Mouse (Mus musculus) embryo, embryonic 9.5 days (tissue): ENCODE data around the gene Pold4.

ENCODE experiments used
- DNase-seq: peaks from one replicate; pipeline ENCODE4 v3.0.0-alpha.2; 2017; ENCODE audit errors: extremely low spot score

The Pold4 gene

DNA sequence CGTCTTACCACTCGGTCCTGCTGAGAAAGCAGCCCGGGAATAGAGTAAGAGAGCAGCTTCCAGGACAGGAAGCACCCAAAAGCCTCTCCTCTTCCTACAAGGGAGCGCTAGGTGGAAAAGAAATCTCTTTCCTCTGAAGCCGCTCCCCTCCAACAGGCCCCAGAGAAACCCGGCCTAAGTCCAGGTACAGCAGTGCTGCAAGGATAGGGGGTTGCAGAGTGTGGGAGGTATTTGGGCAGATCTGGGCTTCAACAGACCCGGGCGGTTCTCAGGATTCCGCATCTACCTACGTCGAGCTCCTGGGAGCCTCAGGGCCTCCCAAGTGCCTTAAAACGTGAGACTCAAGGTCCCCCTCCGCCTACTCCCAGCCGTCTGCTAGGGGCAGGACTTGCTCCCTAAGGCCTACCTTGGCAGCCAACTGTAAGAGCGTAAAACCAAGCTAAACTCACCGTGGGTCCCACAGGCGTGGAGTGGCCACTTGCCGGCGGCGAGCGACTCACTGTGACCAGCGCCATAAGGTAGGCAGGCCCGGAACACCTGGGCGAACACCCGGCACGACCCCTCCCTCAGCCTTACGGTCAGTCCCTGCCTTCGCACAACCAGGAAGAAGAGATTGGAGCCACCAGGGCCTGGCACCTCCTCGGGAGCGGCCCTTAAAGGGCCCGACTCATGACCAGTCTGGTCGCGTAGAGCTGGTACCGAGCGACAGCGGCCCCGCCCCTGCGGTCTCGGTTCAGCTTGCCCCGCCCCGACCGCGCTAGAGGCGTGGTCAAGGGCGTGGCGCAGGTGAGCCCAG, 37.1 kb downstream of the Pold4 start, which contains the start of gene Ssh3:
Gene Ssh3 (minus strand): TSS at position 615 of the 796 bp plus-strand sequence.
- peak; percentile 53 for DNase-seq

DNA sequence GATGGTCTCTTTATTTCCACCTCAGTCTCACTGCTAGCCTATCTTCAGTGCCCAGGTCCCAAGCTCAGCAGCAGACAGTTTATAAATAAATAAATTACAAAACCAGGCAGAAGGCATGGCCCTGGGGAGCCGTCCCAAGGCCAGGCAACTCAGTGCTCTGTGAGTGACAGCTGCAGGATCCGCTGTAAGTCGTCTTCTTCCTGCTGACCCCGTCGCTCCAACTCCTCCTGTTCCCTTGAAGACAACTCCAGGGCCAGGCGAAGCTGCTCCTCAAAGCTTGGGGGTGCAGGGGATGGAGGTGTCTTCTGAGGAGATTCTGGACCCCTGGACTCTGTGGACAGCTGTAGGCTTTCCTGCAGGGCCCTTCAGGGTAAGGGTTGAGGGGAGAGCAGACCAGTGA, 38.5 kb downstream of the Pold4 start:
- DNase-seq: no peak

DNA sequence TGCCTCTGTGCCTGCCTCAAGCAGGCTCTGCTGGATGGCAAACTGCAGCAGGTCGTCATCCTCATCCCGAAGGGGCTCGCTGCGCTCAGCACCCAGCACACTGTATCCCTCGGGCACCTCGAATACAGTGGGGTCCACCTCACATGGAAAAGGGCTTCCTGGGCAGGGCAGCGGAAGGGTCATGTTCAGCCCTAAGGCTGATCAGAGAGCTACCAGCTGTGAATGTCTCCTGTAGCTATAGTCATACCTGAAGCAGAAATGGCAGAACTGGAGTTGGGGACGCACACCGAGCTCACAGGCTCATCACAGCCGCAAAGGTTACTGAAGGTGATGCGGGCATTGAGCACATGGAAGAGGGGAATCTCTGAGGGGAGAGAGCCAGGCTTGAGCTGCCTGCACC, 39.3 kb downstream of the Pold4 start:
- no peak for DNase-seq

DNA sequence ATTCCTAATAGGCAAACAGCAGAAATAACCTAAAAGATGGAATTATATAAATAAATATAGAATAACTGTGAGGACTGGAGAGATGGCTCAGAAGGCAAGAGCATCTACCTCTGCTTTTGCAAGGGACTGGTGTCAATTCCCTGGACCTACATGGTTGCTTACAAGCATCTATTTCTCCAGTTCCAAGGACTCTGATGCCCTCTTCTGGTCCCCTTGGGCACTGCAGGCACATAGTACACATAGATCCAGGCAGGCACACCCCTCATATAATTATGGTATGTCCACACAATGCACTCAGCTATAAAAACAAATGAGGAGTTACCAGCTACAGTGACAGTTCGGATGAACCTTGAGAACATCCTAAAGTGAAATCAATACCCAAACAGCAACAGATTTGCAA, 47.8 kb downstream of the Pold4 start:
- DNase-seq: no peak

DNA sequence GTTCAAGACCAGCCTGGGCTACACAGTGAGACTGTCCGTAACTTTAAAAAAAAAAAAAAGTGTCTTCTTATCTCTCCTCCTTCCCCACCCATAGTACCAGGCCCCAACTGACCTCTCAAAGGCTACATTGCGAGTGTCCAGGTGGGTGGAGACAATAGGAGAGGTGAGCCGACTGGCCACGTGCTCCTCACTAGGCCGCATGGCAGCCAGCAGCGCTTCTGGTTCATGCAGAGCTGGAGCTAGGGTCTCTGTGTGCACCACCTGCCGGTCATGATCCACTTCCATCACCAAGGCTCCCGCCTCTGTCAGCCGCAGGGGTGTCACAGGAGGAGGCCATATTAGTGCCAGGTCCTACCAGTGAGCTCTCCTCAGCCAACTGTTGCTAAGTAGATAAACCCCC, 48.7 kb downstream of the Pold4 start:
- no peak for DNase-seq

DNA sequence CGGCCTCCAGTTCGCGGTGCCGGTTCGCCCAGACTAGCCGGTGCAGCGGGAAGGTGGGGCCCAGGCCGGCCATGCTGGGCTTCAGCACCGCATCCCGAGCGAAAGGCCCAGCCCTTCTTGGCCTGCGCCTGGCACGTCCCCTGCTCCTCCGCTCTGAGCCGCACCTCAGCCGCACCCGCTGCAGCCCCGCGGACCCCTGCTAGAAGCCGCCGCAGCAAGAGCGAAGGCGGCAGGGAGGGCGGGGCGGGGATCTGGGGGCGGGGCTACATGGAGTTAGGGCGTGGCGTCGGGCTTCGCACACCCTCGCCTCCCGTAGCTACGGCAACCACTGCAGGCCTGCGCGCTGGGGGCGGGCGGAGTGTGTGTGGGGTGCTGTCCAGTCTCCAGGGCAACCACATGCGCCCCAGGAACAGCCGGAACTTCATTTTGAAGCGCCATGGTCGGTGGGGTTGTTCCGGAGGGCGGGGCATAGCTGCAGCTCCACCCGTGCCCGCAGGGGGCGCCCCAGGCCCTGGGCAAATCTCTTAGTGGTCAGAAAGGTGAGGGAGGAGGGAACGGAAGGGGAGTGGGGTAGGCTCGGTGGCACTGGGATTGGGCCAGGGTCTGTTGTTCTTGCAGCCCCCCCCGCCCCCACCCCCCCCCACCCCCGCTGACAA, 51.3 kb downstream of the Pold4 start, which contains the start of gene Ankrd13d:
Gene Ankrd13d (minus strand): TSS at position 240 of the 656 bp plus-strand sequence.
- DNase-seq: peak; percentile 92
